Mouse (Mus musculus) ES-E14 (cell line): Measurements from ENCODE around the gene Serpina1f.

Source experiments
- HCFC1 ChIP-seq: IDR thresholded peaks from 2 replicates; pipeline ENCODE4 v1.6.1; 2012; ENCODE audit warnings: low read length, inconsistent platforms, borderline replicate concordance; ENCODE audit not compliant: insufficient read depth
- MAFK ChIP-seq: IDR thresholded peaks from 2 replicates; pipeline ENCODE4 v1.6.1; 2014; ENCODE audit warnings: mild to moderate bottlenecking, low read depth, low read length, inconsistent platforms; ENCODE audit not compliant: insufficient read depth
- ZC3H11A ChIP-seq: IDR thresholded peaks from 2 replicates; pipeline ENCODE4 v1.6.1; 2012; ENCODE audit warnings: low read depth, mild to moderate bottlenecking, inconsistent platforms, low read length, borderline replicate concordance
- ZNF384 ChIP-seq: IDR thresholded peaks from 2 replicates; pipeline ENCODE4 v1.6.1; 2012; ENCODE audit warnings: low read depth, low read length, inconsistent platforms

- TF ChIP-seq MAFK (no peak), ZC3H11A (no peak), ZNF384 (no peak), HCFC1 (no peak)
These were observed 51.5 kb downstream of the Serpina1f start for GRCm38 (mm10) chr12:103643818-103644217.
